Mouse (Mus musculus) limb, embryonic 12.5 days (tissue): ENCODE data around the gene Smyd4. TPM values are rescaled to one million over a fixed set of nuclear protein-coding genes. Genes with fewer than 3 reads are reported as not detected.

Experiments used
- ATAC-seq: fragments of 200-750 bp; cut with Nextera tagmentation; 2 replicates; pipeline ENCODE4 v1.8.0; 2017; ENCODE audit warnings: low read depth, moderate TSS enrichment; ENCODE audit not compliant: insufficient number of reproducible peaks, insufficient read depth, low FRiP score, low TSS enrichment
- H3K27ac ChIP-seq: fragments of 300-500 bp; sonication (generic); 2 replicates; pipeline ENCODE4 v1.5.1; 2016; ENCODE audit warnings: mild to moderate bottlenecking, moderate library complexity
- H3K27me3 ChIP-seq: fragments of 300-500 bp; sonication (generic); 2 replicates; pipeline ENCODE4 v1.6.1; 2016; ENCODE audit warnings: mild to moderate bottlenecking, moderate library complexity
- H3K36me3 ChIP-seq: fragments of 300-500 bp; sonication (generic); 2 replicates; pipeline ENCODE4 v1.6.1; 2016; ENCODE audit warnings: mild to moderate bottlenecking, moderate library complexity
- H3K4me1 ChIP-seq: fragments of 300-500 bp; sonication (generic); replicated peaks from 2 replicates; pipeline ENCODE4 v1.6.1; 2016
- H3K4me2 ChIP-seq: fragments of 300-500 bp; sonication (generic); 2 replicates; pipeline ENCODE4 v1.6.1; 2016; ENCODE audit warnings: mild to moderate bottlenecking, moderate library complexity
- H3K4me3 ChIP-seq: fragments of 300-500 bp; sonication (generic); replicated peaks from 2 replicates; pipeline ENCODE4 v1.5.1; 2016; ENCODE audit warnings: mild to moderate bottlenecking
- H3K9ac ChIP-seq: fragments of 300-500 bp; sonication (generic); replicated peaks from 2 replicates; pipeline ENCODE4 v1.6.1; 2016; ENCODE audit warnings: mild to moderate bottlenecking, moderate library complexity
- H3K9me3 ChIP-seq: fragments of 300-500 bp; sonication (generic); 2 replicates; pipeline ENCODE4 v1.6.1; 2016; ENCODE audit warnings: mild to moderate bottlenecking, moderate library complexity
- WGBS: fragments of 180-500 bp; shearing (Covaris S2); methylation state at CpG from one replicate; pipeline ENCODE4 v1.1.7; 2016; 5-methylcytosine and 5-hydroxymethylcytosine counted together
- polyA plus RNA-seq: library from polyadenylated mRNA; unstranded; fragments of >200 nt; fragmentation: Nextera tagmentation; extraction: Ambion mirVana; gene quantifications from 2 replicates; pipeline ENCODE4 v1.2.1, GENCODE M21; 2016

The Smyd4 gene
- polyA plus RNA-seq, 1 experiment from 2014 or later = 22.7 TPM

DNA sequence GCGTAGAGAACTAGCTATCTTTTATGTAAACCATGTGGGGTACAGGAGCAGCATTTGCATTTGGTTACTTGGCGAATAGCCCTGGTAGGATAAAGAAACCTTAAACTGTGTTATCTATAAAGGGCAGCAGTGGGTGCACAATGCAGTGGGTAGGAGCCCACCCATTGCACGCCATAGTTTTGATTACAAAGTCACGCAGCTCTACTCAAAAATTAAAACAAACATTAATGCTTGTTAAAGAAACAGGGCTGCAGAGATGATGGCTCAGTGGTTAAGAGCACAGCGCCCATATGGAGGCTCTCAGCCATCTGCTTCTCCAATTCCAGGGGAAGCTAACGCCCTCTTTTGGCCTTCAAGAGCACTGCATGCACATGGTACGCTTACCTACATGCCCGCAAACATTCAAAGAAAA, 24.9 kb upstream of the Smyd4 start:
- Histone ChIP-seq H3K4me1 (peaks cover 19% of the 10 kb centered on the region; the same call in 1 of the 2 replicates), H3K9ac (no peak overlapping the region), H3K36me3 (peaks cover 28% of the 10 kb centered on the region), H3K4me2 (no peak overlapping the region), H3K27me3 (no peaks in the 10 kb centered on the region), H3K27ac (no peak overlapping the region), H3K4me3 (no peak overlapping the region), H3K9me3 (no peaks in the 10 kb centered on the region)
- ATAC-seq = no peak
- WGBS = 82% methylated on average over 8 of the region's 8 CpGs

DNA sequence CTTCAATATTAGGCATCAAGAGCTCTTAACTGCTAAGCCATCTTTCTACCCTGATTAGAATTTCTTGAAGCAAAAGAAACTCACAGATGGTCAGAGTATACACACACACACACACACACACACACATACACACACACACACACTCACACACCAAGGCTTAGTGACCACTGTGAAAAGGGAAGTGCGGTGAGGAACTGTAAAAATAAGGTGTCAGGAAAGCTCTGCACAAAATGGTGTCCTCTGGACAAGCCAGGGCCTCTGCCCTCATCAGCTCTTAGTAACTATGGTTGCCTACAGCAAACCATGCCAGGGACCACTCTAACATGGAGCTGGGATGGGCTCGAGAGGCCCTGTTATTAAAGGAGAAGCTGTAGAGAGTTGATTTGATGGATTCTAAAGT, 23.8 kb upstream of the Smyd4 start:
- peaks cover 16% of the 10 kb centered on the region; the same call in 1 of the 2 replicates for H3K4me1 ChIP-seq
- 98% methylated on average over 2 of the region's 2 CpGs for WGBS
- no peak overlapping the region for H3K4me3 ChIP-seq
- H3K36me3 ChIP-seq = peaks cover 31% of the 10 kb centered on the region
- no peaks in the 10 kb centered on the region for H3K9me3 ChIP-seq
- no peak overlapping the region for H3K4me2 ChIP-seq
- no peak for ATAC-seq
- no peaks in the 10 kb centered on the region for H3K27me3 ChIP-seq
- H3K27ac ChIP-seq = no peak overlapping the region
- H3K9ac ChIP-seq = no peak overlapping the region

DNA sequence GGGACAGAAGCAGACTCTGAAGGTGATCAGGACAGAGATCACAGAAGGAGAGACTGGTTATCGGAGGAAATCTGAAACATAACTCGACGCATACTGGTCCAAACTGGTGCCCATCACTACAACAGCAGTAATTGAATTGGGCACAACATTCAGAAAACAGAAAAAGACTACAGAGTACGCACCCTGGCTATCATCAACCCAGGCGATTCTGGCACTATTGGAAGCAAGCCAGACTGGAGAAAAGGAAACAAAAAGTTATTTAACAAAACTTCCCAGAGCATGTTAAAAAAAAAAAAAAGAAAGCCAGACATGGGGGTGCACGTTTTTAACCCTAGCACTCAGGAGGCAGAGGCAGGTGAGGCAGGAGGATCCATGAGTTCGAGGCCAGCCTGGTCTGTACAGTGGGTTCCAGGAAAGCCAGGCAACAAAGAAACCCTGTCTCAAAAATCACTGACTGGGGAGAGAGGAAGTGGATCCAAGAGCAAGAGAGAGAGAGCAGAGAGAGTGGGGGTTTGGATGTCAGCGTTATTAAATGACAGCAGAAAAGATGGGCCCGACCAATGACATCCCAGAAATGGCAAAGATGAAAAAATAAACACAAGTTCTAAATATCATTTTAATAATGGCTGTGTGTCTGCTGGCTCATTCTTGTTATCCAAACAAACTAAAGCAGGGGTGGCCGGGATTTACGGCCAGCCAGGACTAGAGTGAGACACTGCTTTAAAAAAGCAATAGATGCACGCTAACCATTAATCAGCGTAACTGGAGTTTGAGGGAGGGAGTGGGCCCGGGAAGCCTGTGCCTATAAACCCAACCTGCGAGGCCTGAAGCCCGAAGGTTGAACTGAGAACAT, 22.9 kb upstream of the Smyd4 start:
- WGBS = 72% methylated on average over 16 of the region's 16 CpGs
- no peak overlapping the region for H3K4me2 ChIP-seq

DNA sequence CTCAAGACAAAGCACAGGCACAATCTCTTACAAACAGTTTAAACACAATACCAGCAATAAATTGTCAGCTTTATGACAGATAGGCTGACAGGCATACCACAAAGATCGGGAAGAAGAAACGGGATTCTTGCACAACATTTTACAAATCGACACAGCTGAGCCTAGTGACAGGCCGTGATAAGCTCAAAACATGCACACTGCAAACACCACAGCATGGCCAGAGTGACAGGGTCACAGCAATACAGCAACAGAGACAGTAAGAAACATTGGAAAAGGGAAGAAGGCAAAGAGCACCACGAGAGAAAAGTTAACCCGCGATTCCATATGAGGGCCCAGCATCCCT, 22.3 kb upstream of the Smyd4 start:
- Histone ChIP-seq H3K27me3 (no peaks in the 10 kb centered on the region), H3K4me1 (peaks cover 15% of the 10 kb centered on the region; the same call in 1 of the 2 replicates), H3K27ac (no peak overlapping the region), H3K4me3 (no peak overlapping the region), H3K4me2 (no peak overlapping the region), H3K9ac (no peak overlapping the region), H3K36me3 (peaks cover 41% of the 10 kb centered on the region), H3K9me3 (no peaks in the 10 kb centered on the region)
- WGBS = 82% methylated on average over 7 of the region's 7 CpGs
- ATAC-seq = no peak

More for the DNA sequence above, 22.9 kb upstream of the Smyd4 start:
- Histone ChIP-seq H3K27ac (no peak overlapping the region), H3K4me3 (no peak overlapping the region), H3K9me3 (no peaks in the 10 kb centered on the region), H3K36me3 (peaks cover 35% of the 10 kb centered on the region), H3K27me3 (no peaks in the 10 kb centered on the region), H3K9ac (no peak overlapping the region), H3K4me1 (peaks cover 15% of the 10 kb centered on the region; the same call in 1 of the 2 replicates)
- ATAC-seq = no peak

DNA sequence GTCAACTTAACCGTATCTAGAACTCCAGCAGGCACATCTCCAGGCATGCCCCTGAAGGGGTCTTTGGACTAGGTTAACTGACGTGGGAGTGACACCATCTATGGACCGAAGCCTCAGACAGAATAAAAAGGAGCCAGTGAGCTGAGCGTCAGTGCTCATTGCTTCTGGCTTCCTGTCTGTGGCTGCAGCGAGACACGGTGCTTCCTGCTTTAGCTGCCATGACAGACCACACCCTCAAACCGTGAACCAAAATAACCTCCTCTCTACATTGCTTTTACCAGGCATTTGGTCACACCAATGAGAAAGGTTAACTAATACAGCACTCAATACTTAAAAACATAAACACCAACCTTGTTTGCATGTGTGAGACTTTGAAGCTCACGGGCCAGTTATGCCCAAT, 11.6 kb upstream of the Smyd4 start:
- Histone ChIP-seq H3K4me3 (no peak overlapping the region), H3K36me3 (peaks cover 88% of the 10 kb centered on the region), H3K9me3 (no peaks in the 10 kb centered on the region), H3K27me3 (no peaks in the 10 kb centered on the region), H3K27ac (no peak overlapping the region), H3K4me1 (no peaks in the 10 kb centered on the region), H3K4me2 (no peak overlapping the region), H3K9ac (no peak overlapping the region)
- 86% methylated on average over 8 of the region's 8 CpGs for WGBS
- no peak for ATAC-seq

DNA sequence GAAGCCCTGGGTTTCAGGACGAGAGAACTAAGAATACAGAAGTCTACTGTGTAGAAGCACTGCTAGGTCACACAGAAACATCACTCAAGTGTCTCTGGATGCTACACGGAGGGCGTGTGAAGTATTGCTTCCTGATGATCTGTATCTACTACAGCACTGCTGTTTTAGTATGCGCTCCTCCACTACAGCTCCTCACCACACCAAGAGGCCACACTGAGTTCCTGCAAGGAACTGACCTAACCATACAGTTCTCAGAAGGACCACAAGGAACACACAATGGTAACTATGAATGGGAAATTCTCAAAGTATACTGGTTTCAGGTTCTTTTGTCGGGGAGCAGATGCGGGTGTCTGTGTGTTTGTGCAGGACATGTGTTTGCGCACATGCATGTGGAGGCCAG, 11.0 kb upstream of the Smyd4 start:
- Histone ChIP-seq H3K9ac (no peak overlapping the region), H3K9me3 (no peaks in the 10 kb centered on the region), H3K4me2 (no peak overlapping the region), H3K27ac (no peak overlapping the region), H3K36me3 (peaks cover 86% of the 10 kb centered on the region), H3K4me1 (no peaks in the 10 kb centered on the region), H3K27me3 (no peaks in the 10 kb centered on the region), H3K4me3 (no peak overlapping the region)
- ATAC-seq = no peak
- WGBS = 94% methylated on average over 7 of the region's 7 CpGs

DNA sequence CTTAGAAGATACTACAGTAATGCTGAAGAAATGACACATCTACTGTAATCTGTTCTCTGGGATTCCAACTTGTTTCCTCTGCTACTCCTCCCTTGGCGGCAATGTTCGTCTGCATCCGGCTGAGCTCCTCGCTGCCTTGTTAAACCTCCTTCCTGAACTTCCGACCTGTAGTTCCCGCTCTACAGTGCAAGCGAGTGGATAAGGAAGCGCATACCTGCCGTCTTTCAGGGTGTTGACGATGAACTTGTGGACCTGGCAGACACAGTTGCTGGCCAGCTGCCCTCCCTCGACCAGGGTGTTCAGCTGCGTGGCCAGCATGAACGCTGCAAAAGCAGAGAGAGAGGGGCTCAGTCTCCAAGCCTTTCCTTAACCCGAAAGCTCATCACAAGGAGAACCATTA, 8.2 kb upstream of the Smyd4 start:
- Histone ChIP-seq H3K9me3 (no peaks in the 10 kb centered on the region), H3K36me3 (peaks cover 70% of the 10 kb centered on the region), H3K9ac (no peak overlapping the region), H3K27ac (no peak overlapping the region), H3K27me3 (no peaks in the 10 kb centered on the region), H3K4me3 (no peak overlapping the region), H3K4me1 (no peaks in the 10 kb centered on the region), H3K4me2 (no peak overlapping the region)
- no peak for ATAC-seq
- WGBS = 91% methylated on average over 14 of the region's 14 CpGs

DNA sequence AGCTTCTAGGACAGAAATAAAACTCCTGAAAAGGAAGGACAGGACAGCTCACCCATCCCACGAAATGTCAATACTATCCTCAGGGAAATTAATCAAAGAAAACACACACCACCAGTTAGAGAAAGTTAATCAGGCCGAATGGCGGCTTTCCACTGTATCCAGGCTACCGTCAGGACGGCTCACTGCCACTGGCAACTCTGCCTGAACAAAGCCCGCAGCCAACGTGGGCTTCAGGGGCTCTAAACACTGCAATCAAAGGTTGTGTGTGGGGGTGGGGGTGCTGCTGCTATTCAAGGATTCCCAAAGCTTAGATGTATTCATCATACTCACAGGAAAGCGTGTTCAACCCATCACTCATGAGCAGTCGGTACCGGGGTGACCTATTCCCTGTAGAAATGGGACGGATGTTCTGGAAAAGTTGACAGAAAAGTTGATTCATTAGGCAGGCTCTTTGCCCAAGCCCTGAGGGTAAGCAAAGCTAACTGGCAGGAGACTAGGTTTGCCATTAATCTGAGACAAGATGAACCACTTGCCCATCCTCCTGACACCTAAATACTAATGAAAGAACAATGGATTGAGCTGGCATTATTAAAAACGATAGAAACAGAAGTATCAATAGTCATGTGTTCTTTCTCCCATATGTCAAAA, 7.4 kb upstream of the Smyd4 start:
- Histone ChIP-seq H3K9ac (no peak overlapping the region), H3K36me3 (peaks cover 63% of the 10 kb centered on the region), H3K27ac (no peak overlapping the region), H3K4me3 (no peak overlapping the region), H3K27me3 (no peaks in the 10 kb centered on the region), H3K4me1 (no peaks in the 10 kb centered on the region), H3K9me3 (no peaks in the 10 kb centered on the region), H3K4me2 (no peak overlapping the region)
- ATAC-seq = no peak
- 87% methylated on average over 12 of the region's 12 CpGs for WGBS

DNA sequence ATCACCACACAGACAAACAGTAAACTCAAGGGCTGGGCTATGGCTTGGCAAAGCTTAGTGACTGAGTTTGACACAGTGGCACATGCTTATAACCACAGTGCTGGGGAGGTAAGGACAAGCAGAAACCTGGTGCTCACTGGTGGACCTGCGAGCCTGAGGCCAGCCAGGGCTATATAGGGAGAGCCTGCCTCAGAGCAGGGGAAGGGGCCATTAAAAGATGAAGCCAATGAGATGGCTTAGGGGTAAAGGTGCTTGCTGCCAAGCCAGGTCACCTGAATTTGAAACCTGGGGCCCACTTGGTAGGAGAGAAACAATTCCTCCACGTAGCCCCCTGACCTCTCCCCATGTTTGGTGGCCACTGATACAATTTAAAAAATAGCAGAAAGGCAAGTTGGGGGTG, 5.1 kb upstream of the Smyd4 start:
- H3K4me2 ChIP-seq = no peak overlapping the region
- H3K4me3 ChIP-seq = no peak overlapping the region
- H3K9me3 ChIP-seq = no peaks in the 10 kb centered on the region
- H3K27ac ChIP-seq = no peak overlapping the region
- WGBS = 92% methylated on average over 2 of the region's 2 CpGs
- no peak overlapping the region for H3K9ac ChIP-seq
- H3K36me3 ChIP-seq = peaks cover 40% of the 10 kb centered on the region
- no peaks in the 10 kb centered on the region for H3K27me3 ChIP-seq
- H3K4me1 ChIP-seq = peaks cover 14% of the 10 kb centered on the region
- ATAC-seq = no peak

DNA sequence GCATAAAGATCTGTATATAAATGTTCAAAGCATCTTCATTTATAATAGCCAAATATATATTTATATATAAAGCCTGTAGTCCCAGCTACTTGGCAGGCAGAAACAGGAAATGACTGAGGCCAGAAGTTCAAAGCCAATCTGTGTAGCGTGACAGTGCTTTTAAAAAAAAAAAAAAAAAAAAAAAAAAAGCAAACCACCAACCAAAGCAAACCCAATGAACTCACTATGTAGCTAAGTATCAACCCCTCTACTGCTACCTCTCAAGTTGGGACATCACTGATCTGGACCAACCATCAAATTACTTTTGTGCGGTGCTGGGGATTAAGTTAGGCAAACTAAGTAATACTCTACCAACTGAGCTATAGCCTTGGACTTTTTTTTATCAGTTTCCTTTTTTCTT, 4.1 kb upstream of the Smyd4 start:
- H3K9ac ChIP-seq = no peak overlapping the region
- ATAC-seq = no peak
- no peak overlapping the region for H3K4me2 ChIP-seq
- no peaks in the 10 kb centered on the region for H3K9me3 ChIP-seq
- H3K27me3 ChIP-seq = no peaks in the 10 kb centered on the region
- 73% methylated on average over 2 of the region's 2 CpGs for WGBS
- peaks cover 18% of the 10 kb centered on the region for H3K4me1 ChIP-seq
- no peak overlapping the region for H3K4me3 ChIP-seq
- no peak overlapping the region for H3K27ac ChIP-seq
- peaks cover 30% of the 10 kb centered on the region for H3K36me3 ChIP-seq

DNA sequence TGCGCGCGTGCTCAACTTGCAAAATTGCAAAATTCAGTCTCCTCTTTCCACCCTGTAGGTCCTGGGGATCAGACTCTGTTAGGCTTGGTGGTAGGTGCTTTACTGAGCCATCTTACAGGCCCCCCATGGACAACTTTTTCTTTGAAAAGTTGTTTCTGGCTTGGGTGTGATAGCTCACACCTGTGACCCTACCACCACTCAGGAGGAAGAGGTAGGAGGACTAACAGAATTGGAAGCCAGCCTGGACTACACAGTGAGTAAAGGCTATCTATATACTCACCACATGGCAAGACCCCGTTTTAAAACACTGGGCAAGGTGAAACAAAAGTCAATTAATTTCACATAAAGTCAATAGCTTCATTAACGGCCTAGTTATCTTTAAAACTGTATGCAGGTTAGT, 3.5 kb upstream of the Smyd4 start:
- H3K36me3 ChIP-seq = peaks cover 25% of the 10 kb centered on the region
- WGBS = 88% methylated on average over 5 of the region's 5 CpGs

More for the DNA sequence above, 3.5 kb upstream of the Smyd4 start:
- no peak overlapping the region for H3K4me3 ChIP-seq
- peaks cover 18% of the 10 kb centered on the region for H3K4me1 ChIP-seq
- no peak for ATAC-seq
- no peak overlapping the region for H3K9ac ChIP-seq
- no peaks in the 10 kb centered on the region for H3K9me3 ChIP-seq
- H3K27me3 ChIP-seq = no peaks in the 10 kb centered on the region
- H3K4me2 ChIP-seq = no peak overlapping the region
- H3K27ac ChIP-seq = no peak overlapping the region
